Mouse (Mus musculus) heart, adult 11 months (tissue): ENCODE data around the gene Prdm2.
A peak's percentile ranks its signal among the peaks of the same experiment; 100 is the strongest.

Experiments used
- DNase-seq: peaks from one replicate; pipeline ENCODE4 v3.0.0; 2022

Prdm2 gene

GRCm38 (mm10) chr4:143209997-143210396 is 2.8 kb downstream of the Prdm2 start:
- no peak for DNase-seq

- DNase-seq, result no peak
Observed at GRCm38 (mm10) chr4:143202653-143203052, 10.1 kb downstream of the Prdm2 start.

- DNase-seq, result peak; percentile 64
Observed at GRCm38 (mm10) chr4:143198371-143198770, 14.4 kb downstream of the Prdm2 start.

GRCm38 (mm10) chr4:143197845-143198356 is 14.9 kb downstream of the Prdm2 start:
- DNase-seq, result no peak

GRCm38 (mm10) chr4:143194328-143194727 is 18.5 kb downstream of the Prdm2 start:
- DNase-seq, result no peak

- DNase-seq, result peak; percentile 54
Observed at GRCm38 (mm10) chr4:143193164-143193563, 19.6 kb downstream of the Prdm2 start.

- no peak for DNase-seq
Observed at GRCm38 (mm10) chr4:143191783-143192182, 21.0 kb downstream of the Prdm2 start.

- DNase-seq, result peak; percentile 88
Observed at GRCm38 (mm10) chr4:143190657-143191056, 22.1 kb downstream of the Prdm2 start.

GRCm38 (mm10) chr4:143188571-143189191 is 24.1 kb downstream of the Prdm2 start:
- DNase-seq, result peak; percentile 84

GRCm38 (mm10) chr4:143186066-143186465 is 26.7 kb downstream of the Prdm2 start:
- no peak for DNase-seq

GRCm38 (mm10) chr4:143185496-143185895 is 27.3 kb downstream of the Prdm2 start:
- no peak for DNase-seq

- no peak for DNase-seq
Observed at GRCm38 (mm10) chr4:143183141-143183540, 29.7 kb downstream of the Prdm2 start.

GRCm38 (mm10) chr4:143180731-143181130 is 32.1 kb downstream of the Prdm2 start:
- peak; percentile 44 for DNase-seq

GRCm38 (mm10) chr4:143171600-143172290 is 41.0 kb downstream of the Prdm2 start:
- peak; percentile 63 for DNase-seq

- DNase-seq, result peak; percentile 6
Observed at GRCm38 (mm10) chr4:143170290-143170689, 42.5 kb downstream of the Prdm2 start.

GRCm38 (mm10) chr4:143168093-143168492 is 44.7 kb downstream of the Prdm2 start:
- DNase-seq, result peak; percentile 52

- peak; percentile 100 for DNase-seq
Observed at GRCm38 (mm10) chr4:143161619-143162479, 50.9 kb downstream of the Prdm2 start.

- DNase-seq, result peak; percentile 60
Observed at GRCm38 (mm10) chr4:143160826-143161225, 52.0 kb downstream of the Prdm2 start.

GRCm38 (mm10) chr4:143159336-143159735 is 53.5 kb downstream of the Prdm2 start:
- peak; percentile 78 for DNase-seq

GRCm38 (mm10) chr4:143155871-143156270 is 56.9 kb downstream of the Prdm2 start:
- DNase-seq, result peak; percentile 23

- peak; percentile 72 for DNase-seq
Observed at GRCm38 (mm10) chr4:143155036-143155435, 57.8 kb downstream of the Prdm2 start.

- peak; percentile 42 for DNase-seq
Observed at GRCm38 (mm10) chr4:143154571-143154970, 58.2 kb downstream of the Prdm2 start.

- peak; percentile 71 for DNase-seq
Observed at GRCm38 (mm10) chr4:143152634-143153033, 60.2 kb downstream of the Prdm2 start.
